Mouse (Mus musculus) ES-Bruce4 (cell line): ENCODE data around the gene 4930558K02Rik.

ENCODE experiments used
- CTCF ChIP-seq: IDR thresholded peaks from one replicate; pipeline ENCODE4 v1.8.1; 2011; ENCODE audit warnings: low read depth, low read length
- POLR2A ChIP-seq: IDR thresholded peaks from one replicate; pipeline ENCODE4 v1.8.1; 2011; ENCODE audit warnings: low read length; ENCODE audit not compliant: insufficient read depth

- TF ChIP-seq CTCF = no peak
- no peak for TF ChIP-seq POLR2A
Measured at GRCm38 (mm10) chr1:161942082-161942481, 37.4 kb downstream of the 4930558K02Rik start.
